Mouse (Mus musculus) gastrocnemius, adult 2 months (tissue): ENCODE data around the gene Fmo2. TPM values are rescaled to one million over a fixed set of nuclear protein-coding genes. Genes with fewer than 3 reads are reported as not detected.

Source experiments
- DNase-seq: peaks from one replicate; pipeline ENCODE4 v3.0.0; 2022
- H3K27ac ChIP-seq: fragments of 200-600 bp; 2 replicates; pipeline ENCODE4 v1.8.1; 2022; ENCODE audit warnings: mild to moderate bottlenecking
- H3K4me3 ChIP-seq: fragments of 200-600 bp; 2 replicates; pipeline ENCODE4 v1.8.1; 2022; ENCODE audit warnings: mild to moderate bottlenecking, moderate library complexity
- CTCF ChIP-seq: fragments of 200-600 bp; IDR thresholded peaks from 2 replicates; pipeline ENCODE4 v1.8.1; 2022; ENCODE audit warnings: antibody characterized with exemption, mild to moderate bottlenecking, moderate library complexity
- intact Hi-C: fragments of 180-260 bp; cut with DNase I; formaldehyde crosslinking; loops from one replicate; pipeline ENCODE4 v1.15.1; 2025
- total RNA-seq, 2 experiments: library from RNA; stranded (reverse); gene quantifications; 2 replicates each; pipeline ENCODE4 v1.2.3; 2021

Gene Fmo2
- total RNA-seq, 2 experiments from 2014 or later, result 16.3 to 17.7 TPM

DNA sequence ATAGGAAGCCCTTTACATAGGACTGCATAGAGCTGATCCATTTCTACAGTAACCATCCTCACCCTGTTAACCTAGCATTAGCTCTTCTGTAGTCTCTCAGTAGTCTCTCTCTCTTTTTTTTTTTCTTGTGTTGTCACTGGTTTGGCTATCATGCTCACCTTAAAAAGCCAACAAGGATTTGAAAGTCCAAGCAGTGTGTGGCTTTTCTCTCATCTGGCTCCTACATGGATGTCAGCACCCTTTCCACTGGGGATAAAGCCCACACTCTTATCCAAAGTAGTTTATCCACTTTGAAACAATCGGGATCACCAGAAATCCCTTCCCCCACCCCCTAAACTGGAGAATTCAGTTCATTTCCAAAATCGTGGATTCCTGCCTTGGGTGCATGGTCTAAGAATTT is 32.1 kb upstream of the Fmo2 start:
- Histone ChIP-seq H3K4me3 (no peak overlapping the region), H3K27ac (peak overlapping the region; percentile 4)
- TF ChIP-seq CTCF, result no peak
- DNase-seq, result no peak
- intact Hi-C loops, result no loop called here

DNA sequence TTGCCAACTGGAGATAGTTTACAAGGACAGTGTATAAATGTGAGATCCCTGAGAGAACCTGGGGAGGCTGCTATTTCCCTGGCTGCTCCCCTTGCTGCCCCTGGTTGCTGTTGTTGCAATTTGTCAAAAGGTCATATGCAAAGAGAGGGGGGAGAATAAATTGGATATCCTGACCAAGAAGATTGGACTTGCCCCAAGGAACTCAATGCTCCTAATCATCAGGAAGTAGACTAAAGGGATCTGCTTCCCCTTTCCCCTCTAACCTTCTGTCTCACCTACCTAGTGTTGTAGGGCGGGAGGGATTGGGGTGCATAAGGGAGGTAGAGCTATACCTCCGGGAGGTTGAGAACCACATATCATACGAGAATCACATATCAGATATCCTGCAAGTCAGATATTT is 30.6 kb upstream of the Fmo2 start:
- no peak for DNase-seq
- Histone ChIP-seq H3K4me3 (no peak overlapping the region), H3K27ac (peak overlapping the region; percentile 55; the same call in 1 of the 2 replicates)
- intact Hi-C loops, result no loop called here
- TF ChIP-seq CTCF, result no peak

DNA sequence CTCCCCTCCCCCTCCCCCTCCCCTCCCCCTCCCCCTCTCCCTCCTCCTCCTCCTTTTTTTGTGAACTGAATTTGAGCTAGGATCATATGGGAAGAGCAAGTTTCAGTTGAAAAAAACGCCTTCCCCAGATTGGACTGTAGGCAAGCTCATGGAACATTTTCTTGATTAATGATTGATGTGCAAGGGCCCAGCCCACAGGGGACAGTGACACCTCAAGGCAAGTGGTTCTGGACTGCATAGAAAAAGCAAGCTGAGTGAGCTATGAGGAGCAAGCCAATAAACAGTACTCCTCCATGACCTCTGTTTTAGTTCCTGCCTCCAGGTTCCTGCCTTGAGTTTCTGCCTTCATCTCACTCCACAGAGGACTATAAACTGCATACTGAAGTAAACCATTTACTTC is 26.6 kb upstream of the Fmo2 start:
- TF ChIP-seq CTCF, result no peak
- intact Hi-C loops, result no loop called here
- no peak overlapping the region for H3K27ac ChIP-seq
- DNase-seq, result no peak
- no peak overlapping the region for H3K4me3 ChIP-seq

DNA sequence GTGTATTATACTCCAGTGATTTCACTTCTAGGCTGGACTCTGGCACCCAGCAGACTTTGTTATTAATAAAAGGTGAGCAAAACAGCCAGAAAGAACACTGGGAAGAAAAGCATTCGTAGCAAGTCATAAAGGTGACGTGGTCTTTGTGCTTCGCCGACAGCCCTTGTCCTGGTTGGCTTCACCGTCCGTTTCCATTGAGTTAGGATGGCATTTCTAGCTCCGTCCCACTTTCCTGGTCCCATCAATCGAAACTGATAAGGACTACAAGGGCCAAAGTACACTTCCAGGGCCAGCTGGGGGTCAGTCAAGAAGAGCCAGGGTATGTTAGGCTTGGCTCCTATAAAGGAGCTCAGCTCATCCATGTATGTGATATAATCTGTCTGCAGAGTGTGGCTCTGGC is 18.1 kb upstream of the Fmo2 start:
- no peak for DNase-seq
- intact Hi-C loops, result no loop called here
- Histone ChIP-seq H3K4me3 (no peak overlapping the region), H3K27ac (no peak overlapping the region)
- TF ChIP-seq CTCF, result no peak

DNA sequence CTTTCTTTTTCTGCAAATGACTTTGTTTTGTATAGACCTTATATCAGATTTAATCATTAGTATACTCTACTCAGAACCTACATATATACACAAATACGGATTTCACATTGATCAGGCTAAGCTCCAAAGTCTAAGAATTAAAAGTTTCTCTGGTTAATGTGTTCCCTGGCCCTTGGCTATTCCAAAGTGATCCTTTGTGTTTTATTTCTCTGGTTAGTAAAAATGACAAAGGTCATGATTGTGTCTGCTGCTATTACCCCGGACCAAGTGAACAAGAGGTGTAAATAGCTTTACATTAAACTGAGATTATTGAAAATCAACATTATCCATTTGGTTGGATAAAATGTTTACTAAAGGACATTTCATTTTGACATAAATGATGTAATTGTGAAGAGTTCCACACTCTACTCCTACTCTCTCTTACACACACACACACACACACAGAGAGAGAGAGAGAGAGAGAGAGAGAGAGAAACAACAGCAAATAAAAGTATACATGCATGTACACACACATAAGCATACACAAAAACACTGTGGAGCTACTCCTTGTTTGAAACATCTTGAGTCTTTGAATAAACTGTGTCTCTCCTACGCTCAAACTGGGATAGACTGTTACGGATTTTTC is 16.5 kb upstream of the Fmo2 start:
- no peak for TF ChIP-seq CTCF
- no peak overlapping the region for H3K27ac ChIP-seq
- no peak overlapping the region for H3K4me3 ChIP-seq
- DNase-seq, result no peak
- intact Hi-C loops, result no loop called here

DNA sequence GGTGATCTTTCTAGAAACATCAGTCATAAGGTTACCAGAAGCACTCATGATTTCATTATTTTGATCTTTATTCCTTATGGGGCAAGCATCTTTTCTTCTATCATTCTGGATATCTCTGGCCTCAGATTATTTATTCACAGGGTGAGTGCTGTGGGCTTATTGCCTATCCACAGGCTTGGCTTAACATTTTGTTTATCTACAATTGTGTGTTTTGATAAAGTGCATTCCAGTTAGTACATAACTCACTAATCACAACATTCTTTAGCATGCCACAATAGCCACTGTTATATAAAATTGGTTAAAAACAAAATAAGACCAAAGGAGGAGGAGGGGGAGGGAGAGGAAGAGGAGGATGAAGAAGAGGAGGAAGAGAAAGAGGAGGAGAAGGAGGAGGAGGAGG is 13.6 kb upstream of the Fmo2 start:
- no peak for TF ChIP-seq CTCF
- Histone ChIP-seq H3K4me3 (no peak overlapping the region), H3K27ac (no peak overlapping the region)
- intact Hi-C loops, result no loop called here
- DNase-seq, result no peak

DNA sequence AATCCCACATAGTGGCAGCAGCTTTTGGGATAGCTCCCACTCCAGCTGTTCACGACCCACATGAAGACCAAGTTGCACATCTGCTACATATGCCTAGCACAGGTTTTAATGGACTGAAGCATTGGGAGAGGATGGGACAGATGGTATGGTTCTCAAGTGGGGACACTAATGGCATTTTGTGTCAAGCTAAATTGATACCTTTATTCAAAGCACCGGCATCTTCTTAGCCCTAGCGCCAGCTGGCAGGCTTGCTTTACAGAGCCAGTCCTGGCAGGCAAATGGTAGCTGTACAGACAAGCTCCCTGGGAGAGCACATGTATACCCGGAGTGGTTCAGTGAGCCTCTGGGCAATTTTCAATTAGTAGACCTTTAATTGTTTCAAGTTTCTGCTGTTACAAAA is 3.4 kb upstream of the Fmo2 start:
- Histone ChIP-seq H3K27ac (no peak overlapping the region), H3K4me3 (no peak overlapping the region)
- DNase-seq, result no peak
- intact Hi-C loops, result no loop called here
- no peak for TF ChIP-seq CTCF

DNA sequence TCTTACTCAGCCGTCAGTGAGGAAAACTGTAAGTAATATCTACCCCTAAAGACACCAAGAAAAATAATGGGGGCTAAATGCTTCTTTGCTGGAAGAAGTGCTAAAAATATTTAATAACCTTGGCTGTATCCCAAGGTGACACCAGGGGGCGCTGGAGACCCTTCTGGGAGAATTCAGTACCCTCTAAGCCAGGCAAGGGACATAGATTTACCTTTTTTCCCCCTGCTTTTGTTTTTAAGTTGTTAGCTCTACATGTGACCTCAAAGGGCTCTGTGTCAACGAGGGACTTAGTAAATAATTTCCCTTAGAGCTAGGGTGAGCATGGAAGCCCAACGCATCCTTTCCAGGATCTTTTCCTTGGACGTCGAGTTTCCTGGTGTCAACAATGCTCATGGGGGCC is 2.6 kb downstream of the Fmo2 start:
- intact Hi-C loops, result loop anchor here (5.0 kb wide), 2 partner anchors 41 to 161 kb away; partner anchors contain the start of gene Fmo6
- H3K4me3 ChIP-seq, result peak overlapping the region; percentile 65

DNA sequence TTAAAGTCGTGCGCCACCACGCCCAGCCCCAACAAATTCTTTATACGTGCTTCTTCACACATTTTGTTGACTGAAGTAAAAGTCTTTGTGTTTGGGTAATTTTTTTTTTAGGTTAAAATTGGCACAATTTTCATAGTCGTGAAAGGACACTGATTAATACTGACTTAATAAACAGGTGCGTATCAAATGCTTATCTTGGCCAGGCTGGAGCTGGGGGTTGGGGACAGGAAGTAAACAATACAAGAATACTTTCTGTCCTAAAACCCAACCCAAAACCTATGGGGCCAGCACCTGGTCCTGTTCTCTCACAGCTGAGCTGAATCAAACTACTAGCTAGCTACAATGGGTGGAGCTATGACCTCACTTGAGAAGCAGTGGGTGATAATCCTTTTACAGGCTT is 5.5 kb downstream of the Fmo2 start:
- no peak for DNase-seq
- peak overlapping the region; percentile 70 for H3K27ac ChIP-seq
- no peak for TF ChIP-seq CTCF
- intact Hi-C loops, result no loop called here
- H3K4me3 ChIP-seq, result no peak overlapping the region

More for the DNA sequence above, 2.6 kb downstream of the Fmo2 start:
- peak; percentile 69 for DNase-seq
- peak overlapping the region; percentile 71 for H3K27ac ChIP-seq
- peak; percentile 80 for TF ChIP-seq CTCF

DNA sequence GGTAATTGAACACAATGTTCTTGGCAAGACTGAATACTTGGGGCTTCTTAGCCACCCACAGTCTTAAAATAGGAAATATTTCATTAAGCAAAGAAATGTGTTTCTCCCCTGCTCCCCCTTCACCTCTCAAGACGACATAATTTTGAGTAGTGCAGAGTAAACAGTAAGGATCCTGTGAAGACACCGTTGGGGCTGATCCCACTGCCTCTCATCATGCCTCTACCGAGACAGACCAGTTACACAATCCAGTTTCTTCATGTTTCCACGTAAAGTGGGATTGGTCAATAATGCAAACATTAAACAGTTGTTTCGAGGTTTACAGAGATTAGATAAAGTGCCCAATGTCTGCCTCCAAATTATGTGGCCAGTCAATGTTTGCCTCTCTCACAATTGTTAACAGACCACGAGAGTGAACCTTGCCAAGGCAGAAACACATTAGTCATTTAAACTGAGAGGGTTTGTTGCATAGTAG is 6.5 kb downstream of the Fmo2 start:
- Histone ChIP-seq H3K4me3 (no peak overlapping the region), H3K27ac (peak overlapping the region; percentile 69)
- no peak for DNase-seq
- intact Hi-C loops, result no loop called here
- TF ChIP-seq CTCF, result no peak

DNA sequence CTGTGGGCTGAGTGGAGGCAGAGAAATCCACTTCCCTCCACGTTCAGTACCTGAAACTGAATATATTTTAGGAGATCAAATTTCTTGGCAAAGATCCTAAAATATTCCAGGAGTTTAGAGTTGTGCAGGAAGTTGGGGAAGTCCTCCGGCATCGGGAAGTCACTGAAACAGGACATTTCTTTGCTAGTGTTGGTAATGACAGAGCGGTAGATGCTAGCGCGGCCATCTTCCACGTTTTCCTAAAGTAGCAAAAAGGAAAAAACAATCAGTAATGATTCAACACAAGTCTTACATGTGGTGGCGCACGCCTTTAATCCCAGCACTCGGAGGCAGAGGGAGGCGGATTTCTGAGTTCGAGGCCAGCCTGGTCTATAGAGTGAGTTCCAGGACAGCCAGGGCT is 9.9 kb downstream of the Fmo2 start:
- Histone ChIP-seq H3K27ac (peak overlapping the region; percentile 51), H3K4me3 (no peak overlapping the region)
- no peak for TF ChIP-seq CTCF
- intact Hi-C loops, result no loop called here
- no peak for DNase-seq

DNA sequence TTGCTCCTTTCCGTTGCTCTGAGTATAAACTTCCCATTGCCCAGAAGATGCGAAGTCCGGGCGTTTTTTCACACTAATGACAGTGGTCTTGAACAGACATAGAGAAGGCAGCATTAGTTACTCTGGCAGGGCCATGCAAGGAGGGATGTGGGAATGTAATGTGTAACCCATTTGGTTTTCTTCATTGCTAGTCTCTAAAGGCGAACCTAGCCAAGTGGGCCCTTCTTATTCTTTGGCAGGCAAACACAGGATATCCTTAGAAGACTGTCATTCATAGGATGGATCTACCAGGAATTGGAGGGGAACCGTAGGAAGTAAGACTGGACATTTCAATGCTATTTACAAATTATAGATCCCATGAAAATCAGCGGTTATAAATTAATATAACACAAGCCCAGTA is 10.9 kb downstream of the Fmo2 start:
- no peak for DNase-seq
- Histone ChIP-seq H3K4me3 (no peak overlapping the region), H3K27ac (peak overlapping the region; percentile 51; the same call in 1 of the 2 replicates)
- no peak for TF ChIP-seq CTCF
- intact Hi-C loops, result no loop called here

DNA sequence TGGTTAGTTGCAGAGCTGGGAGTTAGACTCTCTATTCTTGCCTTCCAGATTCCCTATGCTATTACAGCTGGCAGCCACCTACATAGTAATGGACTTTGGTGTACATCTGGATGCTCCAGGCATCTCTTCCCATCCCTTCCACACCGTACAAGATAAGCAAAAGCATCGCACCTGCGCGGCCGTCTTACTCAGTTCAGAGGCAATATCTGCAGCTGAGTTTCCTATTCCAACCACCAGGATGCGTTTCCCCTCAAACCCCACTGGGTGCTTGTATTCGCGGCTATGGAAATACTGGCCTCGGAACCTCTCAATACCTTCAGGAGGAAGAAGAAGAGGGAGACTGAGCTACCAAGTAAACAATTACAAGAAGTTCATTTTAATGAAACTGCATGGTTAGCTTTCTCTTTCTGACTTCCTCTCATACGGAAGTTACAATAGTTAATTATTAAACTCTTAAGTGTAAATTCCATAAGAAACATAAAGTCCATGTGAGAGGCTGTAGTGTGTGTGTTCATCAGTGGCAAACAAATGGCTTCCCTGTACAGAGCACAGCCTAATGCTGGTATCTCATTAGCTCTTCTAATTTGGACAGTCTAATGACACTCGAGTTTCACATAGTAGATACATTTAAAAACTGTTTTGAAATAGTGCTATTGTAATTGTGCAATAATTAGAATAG is 12.2 kb downstream of the Fmo2 start:
- no peak for DNase-seq
- TF ChIP-seq CTCF, result no peak
- intact Hi-C loops, result no loop called here
- Histone ChIP-seq H3K27ac (no peak overlapping the region), H3K4me3 (no peak overlapping the region)

DNA sequence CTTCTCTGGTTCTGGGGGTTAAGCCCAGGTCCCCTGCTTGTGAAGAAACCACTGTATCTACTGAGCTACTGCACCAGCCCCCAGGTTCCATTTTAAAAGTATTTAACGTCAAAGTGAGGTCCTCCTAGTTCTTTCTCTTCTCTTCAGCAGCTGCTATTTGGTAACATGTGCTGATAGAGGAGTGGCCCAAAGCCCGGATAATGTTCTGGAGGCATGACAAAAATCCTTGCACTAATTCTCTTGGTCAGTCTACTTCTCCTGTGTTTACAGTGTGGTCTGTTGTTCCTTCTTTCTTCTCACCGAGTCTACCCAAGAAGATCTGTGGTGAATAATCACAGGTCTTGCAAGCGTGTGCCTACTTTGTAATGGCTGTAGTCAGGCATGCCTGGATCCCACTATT is 15.8 kb downstream of the Fmo2 start:
- intact Hi-C loops, result no loop called here
- H3K27ac ChIP-seq, result no peak overlapping the region
- DNase-seq, result no peak
- TF ChIP-seq CTCF, result no peak
- no peak overlapping the region for H3K4me3 ChIP-seq
